Mouse (Mus musculus): ENCODE data around the gene D11Wsu47e.

The D11Wsu47e gene

DNA sequence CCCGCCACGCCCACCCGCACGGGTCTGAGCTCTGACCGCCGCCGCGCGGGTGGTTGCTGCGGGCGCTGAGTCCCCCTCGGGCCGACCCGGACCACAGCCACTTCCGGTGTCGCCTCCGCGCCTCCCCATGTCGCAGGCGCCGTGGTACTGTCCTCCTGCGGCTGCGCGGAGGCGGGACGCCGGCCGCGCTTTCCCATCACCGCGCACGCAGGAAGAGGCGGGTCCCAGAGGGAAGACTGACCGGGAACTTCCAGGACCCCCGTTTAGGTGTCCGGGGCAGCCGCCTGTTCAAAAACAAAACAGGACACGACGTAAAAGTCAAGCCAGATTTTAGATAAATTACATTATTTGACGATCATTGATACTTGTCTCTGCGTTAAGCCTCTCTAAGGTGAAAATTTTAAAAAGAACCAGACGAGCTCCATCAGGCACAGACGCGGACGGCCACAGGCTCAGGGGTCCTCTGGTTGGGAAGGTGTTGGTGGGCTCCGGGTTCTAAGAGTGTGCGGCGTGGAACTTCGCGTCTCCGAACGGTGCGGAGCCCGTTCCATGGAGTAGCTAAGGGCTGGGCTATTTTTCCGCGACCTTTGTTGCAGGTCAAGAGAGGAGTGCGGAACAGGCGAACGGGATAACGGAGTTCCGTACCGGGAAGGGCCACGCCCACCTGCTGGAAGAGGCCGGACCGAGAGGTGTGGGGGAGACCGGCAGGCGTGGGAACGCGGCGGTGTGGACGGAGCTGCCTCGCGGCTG lies at the start of gene D11Wsu47e, which contains the start of gene Fam104a:
D11Wsu47e (plus strand) TSS at position 456 of the 750 bp plus-strand sequence.
Fam104a (minus strand) TSS at position 199 of the 750 bp plus-strand sequence.
- DNase-seq, result peak; percentile 96 to 97

DNA sequence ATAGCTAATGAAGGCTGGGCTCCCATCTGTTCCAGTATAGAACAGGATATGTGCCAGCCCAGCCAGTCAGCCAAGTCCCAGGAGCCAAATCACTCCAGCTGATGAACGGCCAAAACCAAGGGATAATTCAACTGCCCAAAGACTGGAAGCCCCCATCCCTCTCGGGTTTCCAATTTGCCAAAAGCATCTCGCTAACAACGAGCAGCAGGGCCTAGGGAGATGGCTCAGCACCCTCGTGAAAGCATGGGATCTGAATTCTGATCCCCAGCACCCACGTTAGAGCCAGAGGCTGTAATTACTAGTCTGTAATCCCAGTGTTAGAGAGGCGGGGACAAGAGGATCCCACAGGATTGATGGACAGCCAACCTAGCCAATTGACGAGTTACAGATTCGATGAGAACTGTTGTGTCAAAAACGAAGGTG lies 49.5 kb upstream of the D11Wsu47e start:
- DNase-seq, result peak; percentile 66 to 73

DNA sequence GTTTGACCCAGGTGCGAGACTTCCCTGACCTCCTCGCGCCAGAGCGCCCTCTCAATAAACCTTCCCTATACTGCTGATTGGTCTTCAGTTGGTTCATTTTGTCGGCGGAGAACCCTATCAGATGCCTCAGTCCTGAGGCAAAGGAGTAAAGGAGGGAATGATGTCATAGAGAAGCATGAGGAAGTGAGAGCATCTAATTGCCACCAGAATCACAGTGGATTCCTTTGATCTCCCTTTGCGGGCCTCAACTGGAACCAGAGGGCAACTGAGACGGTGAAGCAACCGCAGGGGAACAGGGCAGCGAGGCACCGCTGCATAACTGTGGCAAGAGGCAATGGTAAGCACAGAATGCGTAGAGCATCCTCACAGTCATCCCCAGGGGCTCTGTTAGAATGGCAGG lies 45.5 kb upstream of the D11Wsu47e start:
- DNase-seq, result no peak

DNA sequence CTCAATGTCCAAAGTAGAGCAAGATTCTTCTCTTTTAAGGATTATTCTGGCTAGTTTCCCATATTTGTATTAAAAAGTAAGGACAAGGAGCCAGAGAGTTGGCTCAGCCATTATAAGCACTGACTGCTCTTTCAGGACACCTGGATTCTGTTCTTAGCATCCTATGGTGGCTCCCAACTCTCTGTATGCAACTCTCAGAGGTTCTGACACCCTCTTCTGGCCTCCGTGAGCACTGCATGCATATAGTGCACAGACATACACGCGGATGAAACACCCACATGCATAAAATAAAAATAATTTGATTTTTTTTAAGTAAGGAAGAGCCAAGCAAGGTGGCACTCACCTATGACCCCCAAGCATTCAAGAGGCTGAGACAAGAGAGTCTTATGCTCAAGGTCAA lies 39.0 kb upstream of the D11Wsu47e start:
- no peak for DNase-seq

DNA sequence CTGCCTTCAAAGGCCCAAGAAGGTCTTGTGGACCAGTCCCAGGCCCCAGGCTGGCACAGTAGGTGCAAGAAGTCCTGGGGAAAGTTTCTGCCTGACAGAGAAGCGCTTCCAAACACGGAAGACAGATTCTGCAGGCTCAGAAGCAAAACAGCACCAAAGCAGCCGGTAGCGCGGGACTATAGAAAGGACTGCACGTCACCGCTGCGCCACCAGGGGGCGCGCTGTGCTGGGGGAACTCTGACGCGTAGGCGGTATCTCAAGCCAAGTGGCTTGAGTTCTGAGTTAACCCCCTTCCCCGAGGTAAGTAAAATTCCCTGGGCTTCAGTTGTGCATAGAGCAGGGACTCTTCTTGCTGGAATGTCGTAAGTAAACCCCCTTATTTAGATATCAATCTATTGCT lies 36.1 kb upstream of the D11Wsu47e start:
- peak; percentile 92 to 96 for DNase-seq

DNA sequence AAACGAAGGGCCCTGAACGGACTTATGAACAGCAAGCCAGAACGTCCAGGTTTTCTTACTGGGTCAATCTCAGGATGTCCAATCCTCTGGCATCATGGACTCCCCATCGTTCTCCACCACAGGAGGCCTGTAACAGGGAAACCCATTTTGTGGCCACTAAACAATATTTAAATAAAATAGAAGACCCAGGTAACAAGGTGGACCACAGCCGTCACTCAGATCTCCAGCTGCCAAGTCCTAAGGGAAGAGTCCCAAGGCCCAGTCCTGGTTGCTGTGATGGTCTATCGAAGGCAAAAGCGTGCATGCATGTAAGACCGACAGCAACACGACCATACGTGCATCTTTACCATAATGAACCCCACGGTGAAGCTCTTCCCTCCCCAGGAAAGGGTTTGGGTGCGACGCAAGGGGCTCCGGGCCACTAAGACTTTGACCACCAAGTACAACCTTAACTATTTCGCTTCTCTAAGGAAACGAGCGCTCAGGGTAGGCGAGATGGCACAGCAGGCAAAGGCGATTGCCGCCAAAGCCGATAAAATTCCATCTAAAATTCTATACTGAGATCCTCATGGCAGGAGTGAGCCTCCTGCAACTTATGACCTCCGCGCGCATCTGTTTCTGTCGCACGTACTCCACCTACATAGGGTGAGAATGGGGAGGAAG lies 35.4 kb upstream of the D11Wsu47e start, which contains the start of gene Cog1:
Cog1 (plus strand) TSS at position 480 of the 663 bp plus-strand sequence.
- peak in 1 of 2 experiments; percentile 38 for DNase-seq

DNA sequence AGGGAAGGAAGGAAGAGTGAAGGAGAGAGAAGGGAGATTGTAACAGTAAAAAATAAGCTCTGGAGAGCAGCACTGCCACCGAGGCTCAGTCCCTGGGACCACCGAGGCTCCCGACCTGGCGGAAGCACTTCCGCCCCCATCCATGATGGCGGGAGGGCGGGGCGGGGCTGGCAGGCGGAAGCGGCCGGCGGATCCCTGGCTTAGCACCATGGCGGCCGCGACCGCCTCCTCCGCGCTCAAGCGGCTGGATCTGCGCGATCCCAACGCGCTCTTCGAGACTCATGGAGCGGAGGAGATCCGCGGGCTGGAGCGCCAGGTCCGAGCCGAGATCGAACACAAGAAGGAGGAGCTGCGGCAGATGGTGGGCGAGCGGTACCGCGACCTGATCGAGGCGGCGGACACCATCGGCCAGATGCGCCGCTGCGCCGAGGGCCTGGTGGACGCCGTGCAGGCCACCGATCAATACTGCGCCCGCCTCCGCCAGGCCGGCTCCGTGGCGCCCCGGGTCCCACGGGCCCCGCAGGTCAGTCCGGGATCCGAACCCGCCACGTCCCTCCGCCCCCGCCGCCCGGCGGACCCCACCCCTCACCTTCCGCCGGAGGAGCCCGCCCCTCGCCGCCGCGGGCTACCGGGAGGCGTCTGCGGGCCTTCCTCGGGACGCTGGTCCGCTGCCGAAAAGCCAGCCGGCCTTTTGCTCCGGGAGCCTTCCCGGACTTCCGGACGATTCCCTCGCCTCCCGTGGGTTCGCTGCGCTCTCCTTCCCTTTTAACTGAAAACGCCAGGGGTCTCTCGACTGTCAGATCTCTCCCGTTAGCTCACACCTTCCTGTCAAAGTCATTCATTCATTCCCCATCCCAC lies 34.6 kb upstream of the D11Wsu47e start, which contains the start of gene Slc39a11:
Slc39a11 (minus strand) TSS at position 727 of the 858 bp plus-strand sequence.
- DNase-seq, result peak; percentile 84 to 85

DNA sequence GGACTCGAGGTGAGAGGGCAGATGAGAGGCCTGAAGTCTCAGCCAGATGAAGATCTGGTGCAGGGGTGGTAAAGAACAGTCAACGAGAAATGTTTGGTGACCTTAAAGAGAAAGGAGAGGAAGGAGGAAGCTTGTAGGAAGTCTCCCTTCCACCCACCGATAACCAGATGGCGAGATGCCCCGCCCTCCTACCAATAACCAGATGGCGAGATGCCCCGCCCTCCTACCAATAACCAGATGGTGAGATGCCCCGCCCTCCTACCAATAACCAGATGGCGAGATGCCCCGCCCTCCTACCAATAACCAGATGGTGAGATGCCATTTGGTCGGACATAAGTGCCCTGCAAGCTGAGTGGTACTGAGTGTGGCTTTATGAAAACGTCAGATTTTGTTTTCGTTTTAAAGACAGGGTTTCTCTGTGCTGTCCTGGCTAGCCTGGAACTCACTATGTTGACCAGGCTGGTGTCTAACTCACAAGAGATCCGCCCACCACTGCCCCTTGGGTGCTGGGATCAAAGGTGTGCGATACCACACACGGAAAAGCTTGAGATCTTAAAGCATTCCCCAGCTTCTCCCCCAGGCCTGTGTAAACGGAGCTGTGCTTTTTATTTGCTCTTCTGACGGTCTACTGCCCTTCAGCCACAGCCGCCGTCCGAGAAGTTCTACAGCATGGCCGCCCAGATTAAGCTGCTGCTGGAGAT lies 32.9 kb upstream of the D11Wsu47e start:
- DNase-seq, result peak; percentile 73 to 80

DNA sequence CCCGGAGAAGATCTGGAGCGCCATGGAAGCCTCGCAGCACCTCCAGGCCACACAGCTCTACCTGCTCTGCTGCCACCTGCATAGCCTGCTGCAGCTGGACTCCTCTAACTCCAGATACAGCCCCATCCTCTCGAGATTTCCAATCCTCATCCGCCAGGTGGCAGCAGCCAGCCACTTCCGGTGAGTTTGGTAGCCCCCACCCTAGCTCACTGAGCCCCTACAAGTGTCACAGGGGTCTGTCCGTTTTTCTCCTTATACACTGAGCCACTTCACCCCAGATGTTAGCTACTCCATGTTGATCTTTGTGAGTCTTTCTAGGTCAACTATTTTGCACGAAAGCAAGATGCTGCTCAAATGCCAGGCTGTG lies 32.3 kb upstream of the D11Wsu47e start:
- DNase-seq, result peak; percentile 75 to 87

DNA sequence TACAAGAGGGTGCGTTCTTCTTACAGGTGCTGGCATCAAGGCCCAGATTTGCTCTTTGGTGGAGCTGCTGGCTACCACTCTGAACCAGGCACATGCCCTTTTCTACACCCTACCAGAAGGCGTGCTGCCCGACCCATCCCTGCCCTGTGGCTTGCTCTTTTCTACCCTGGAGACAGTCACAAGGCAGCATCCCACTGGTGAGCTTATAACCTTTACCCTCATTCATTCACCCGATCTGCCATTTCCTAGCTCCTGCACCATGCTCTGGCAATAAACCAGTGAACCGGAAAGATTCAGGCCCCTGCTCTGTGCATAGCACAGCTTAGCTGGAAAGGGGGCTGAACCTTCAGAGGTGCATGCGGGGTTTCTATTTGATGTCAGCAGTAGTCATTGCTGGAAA lies 31.7 kb upstream of the D11Wsu47e start:
- no peak for DNase-seq

DNA sequence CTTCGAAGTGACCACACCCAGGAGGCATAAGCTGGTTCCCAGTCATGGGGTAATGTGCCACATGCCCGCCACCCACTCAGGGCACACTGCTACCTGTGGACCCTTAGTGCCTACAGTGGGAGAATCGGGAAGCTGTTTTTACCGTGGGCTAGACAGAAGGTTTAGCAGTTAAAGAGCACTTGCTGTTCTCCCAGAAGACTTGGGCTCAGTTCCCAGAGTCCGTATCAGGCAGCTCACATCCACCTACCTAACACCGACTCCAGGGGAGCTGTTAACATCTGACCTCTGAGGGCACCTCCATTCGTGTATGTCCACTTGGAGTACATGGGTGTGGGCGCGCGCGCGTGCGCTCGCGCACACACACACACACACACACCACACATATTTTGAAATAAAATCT lies 30.1 kb upstream of the D11Wsu47e start:
- no peak for DNase-seq

DNA sequence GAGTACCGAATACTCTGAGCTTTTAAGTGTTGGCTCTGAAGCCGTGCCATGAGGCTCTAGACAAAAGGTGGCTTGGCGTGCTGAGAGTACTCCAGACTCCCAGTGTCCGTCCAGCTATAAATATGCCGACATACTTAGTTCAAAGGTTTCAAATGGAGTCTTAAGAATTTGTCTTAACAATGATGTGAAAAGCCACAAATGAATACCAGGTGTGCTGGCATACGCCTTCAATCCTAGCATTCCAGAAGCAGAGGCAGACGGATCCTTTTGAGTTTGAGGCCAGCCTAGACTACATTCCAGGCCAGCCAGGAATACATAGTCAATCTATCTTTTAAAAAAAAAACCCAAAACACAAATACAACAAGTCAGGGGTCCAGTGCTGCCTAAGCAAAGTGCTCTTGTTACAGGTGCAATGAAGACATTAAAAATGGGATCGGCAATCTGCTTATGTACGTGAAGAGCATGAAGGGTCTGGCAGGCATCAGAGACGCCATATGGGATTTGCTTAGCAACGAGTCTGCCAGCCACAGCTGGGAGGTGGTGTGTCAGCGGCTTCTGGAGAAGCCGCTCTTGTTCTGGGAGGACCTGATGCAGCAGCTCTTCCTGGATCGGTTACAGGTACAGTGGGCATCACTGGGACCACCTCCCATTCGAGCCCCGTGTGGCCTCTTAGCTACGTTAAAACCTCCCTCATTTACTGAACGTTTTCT lies 29.5 kb upstream of the D11Wsu47e start:
- peak; percentile 59 to 66 for DNase-seq

DNA sequence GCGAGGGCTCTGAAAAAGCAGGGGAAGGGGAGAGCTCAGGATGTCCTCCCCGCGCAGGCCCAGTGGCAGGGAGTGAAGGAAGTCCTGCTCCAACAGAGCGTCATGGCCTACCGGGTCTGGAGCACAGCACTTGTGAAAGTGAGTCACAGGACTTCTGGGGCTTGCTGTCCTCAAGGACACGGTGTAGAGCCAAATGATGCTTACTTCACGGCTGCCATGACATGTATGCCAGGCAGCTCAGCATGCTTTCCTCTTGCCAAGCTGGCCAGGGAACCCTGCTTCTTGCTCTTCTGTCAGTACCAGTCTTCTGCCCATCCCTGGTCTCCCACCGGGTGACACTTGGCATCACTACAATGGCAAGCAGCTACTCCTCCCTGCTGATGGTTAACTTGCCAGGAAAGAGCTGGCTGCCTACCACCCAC lies 27.7 kb upstream of the D11Wsu47e start:
- DNase-seq, result peak; percentile 89 to 97

DNA sequence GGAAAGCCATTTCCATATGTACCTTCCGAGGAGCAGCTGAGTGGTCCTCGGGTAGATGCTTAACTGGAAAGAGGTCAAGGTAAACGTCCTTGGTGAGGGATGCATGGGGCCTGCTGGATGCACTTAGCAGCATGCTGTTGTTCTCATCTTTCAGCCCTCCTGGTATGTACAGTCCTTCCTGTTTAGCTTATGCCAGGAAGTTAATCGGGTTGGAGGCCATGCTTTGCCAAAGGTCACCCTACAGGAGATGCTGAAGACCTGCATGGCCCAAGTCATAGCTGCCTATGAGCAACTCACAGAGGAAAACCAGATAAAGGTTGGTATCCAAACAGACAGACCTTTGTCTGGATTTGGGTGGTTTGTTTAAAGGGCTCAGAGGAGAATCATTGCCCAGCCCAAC lies 27.0 kb upstream of the D11Wsu47e start:
- no peak for DNase-seq

DNA sequence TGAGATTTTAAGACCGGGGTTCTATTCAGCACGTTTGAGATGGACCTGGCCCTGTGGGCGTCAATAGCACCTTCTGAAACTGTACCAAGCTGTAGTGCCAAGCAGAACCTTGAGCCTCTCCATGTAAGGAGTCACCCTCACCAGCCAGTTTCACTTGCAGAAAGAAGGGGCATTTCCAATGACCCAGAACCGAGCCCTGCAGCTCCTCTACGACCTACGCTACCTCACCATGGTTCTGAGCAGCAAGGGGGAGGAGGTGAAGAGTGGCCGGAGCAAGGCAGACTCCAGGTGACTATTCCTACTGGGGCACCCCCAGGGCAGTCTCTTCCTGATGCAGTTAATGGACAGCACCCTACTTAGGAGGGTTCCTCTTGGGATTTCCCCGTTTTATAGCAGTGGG lies 25.9 kb upstream of the D11Wsu47e start:
- DNase-seq, result no peak

DNA sequence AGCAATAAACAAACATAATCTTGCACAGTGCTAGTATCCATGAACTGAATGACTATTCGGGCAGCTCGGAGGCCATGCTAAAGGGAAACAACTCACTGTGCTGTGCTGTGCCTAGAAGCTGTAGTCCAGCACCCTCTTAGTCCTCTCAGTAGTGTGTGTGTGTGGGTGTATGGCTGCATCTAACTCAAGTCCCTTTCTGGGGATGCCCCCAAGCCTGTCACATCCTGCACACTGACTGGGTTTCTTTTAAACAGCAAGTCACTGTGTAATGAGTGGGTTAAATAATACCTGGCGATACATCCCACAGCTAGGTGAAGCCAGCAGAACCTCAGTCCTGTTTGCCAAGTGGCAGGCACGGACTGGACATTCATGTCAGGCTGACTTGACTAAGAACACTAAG lies 25.4 kb upstream of the D11Wsu47e start:
- no peak for DNase-seq

DNA sequence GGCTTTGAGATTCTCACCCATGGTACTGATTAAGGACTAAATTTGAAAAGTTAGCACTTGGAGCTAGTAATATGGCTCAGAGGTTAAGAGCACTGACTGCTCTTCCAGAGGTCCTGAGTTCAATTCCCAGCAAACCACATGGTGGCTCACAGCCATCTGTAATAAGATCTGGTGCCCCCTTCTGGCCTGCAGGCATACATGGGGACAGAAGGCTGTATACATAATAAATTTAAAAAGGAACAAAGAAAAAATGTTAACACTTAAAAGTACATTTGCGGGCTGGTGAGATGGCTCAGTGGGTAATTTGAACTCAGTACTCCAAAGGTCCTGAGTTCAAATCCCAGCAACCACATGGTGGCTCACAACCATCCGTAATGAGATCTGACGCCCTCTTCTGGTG lies 24.0 kb upstream of the D11Wsu47e start:
- DNase-seq, result peak in 1 of 2 experiments; percentile 37

DNA sequence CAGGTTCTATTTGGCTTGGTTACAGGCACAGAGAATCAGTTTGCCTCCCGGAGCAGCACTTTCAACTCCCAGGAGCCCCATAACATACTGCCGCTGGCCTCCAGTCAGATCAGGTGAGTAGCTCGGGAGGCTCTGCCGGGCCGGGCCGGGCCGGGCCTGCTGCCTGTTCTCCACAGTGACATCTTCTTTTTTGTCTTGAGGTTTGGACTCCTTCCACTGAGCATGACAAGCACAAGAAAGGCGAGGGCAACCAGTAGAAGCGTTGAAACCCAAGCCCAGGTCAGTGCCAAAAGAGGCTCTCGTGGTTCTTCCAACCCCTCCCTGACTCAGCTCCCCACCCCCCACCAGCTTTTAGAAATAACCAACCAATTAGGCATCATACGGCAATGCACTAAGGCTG lies 23.3 kb upstream of the D11Wsu47e start:
- peak; percentile 57 to 67 for DNase-seq

DNA sequence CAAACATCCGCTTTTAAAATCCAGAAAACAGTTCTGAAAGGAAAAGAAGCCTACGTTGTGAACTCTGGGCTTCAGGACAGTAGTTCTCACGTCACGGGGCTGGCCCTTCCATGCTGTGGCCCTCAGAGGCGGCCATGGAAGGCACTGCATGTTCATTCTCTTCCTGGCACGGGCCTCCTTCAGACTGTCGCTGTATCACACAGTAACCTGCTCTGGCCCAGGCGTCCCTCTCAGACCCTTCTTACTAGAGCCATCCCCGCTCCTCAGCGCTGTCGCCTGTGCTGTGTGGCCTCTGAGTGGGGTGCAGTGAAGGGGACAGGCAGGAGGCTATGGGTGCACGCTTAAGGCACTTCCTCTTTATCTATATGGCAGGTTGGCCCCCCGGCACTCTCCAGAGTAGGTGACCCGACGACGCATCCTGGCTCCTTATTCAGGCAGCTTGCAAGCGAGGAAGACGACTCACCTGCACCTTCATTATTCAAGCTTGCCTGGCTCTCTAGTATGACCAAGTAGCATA lies 22.3 kb upstream of the D11Wsu47e start:
- peak in 1 of 2 experiments; percentile 38 for DNase-seq

DNA sequence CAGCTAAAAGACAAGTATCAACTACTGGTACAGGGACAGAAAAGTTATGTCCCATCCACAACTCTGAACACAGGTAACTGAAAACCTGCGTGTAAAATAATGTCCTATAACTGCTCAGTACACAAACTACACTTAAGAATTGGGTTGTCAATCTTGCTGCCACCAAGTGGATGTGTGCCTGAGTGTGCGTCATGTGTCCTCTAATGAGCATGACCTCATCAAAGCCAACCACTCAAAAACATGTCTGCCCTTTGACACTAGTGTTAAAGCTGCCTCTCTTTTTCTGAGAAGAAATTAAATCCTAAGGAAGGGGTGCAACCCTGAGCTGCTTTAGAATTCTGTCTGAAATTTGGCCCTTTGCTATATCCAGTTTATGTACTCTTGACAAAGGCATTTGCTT lies 19.9 kb upstream of the D11Wsu47e start:
- no peak for DNase-seq

DNA sequence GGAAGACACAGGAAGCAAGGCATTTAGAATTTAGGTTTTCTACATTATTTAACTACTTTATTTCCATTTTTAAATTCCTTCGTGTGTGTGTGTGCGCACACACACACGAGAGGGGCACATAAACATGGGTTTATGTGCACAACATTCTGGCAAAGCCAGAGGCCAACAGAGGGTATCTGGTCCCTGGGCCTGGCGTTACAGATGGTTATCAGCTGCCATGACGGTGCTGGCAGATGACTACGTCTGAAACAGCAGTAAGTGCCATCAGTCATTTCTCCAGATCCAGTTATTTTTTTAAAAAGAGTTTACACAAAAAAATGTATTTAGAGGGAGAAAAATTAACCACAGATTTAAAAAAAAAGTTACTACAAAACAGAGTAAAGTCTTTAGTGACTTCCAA lies 18.0 kb upstream of the D11Wsu47e start:
- no peak for DNase-seq
